Mouse (Mus musculus): Measurements from ENCODE around the gene 3110001I22Rik.

GRCm38 (mm10) chr16:13673114-13673513 is 1.4 kb downstream of the 3110001I22Rik start:
- TF ChIP-seq POLR2A (IDR thresholded peaks at IDR 0.05; ENCODE audit: low read depth, low read length): no peak
- no peak for TF ChIP-seq CTCF (IDR thresholded peaks at IDR 0.05; ENCODE audit: extremely low read depth, insufficient read length, insufficient replicate concordance, low read depth, low read length)

All from small intestine, adult 2 months (tissue).